Mouse (Mus musculus): ENCODE measurements around the gene Popdc3.

- TF ChIP-seq CTCF (IDR thresholded peaks at IDR 0.05; ENCODE audit: low read depth, low read length) (no peak), POLR2A (IDR thresholded peaks at IDR 0.05; ENCODE audit: borderline replicate concordance, low read depth, low read length) (no peak)
Measured at GRCm38 (mm10) chr10:45366987-45367705, 189.2 kb downstream of the Popdc3 start.

Measured in bone marrow macrophage, adult 2 months (primary cell).